In the genomic region with DNA sequence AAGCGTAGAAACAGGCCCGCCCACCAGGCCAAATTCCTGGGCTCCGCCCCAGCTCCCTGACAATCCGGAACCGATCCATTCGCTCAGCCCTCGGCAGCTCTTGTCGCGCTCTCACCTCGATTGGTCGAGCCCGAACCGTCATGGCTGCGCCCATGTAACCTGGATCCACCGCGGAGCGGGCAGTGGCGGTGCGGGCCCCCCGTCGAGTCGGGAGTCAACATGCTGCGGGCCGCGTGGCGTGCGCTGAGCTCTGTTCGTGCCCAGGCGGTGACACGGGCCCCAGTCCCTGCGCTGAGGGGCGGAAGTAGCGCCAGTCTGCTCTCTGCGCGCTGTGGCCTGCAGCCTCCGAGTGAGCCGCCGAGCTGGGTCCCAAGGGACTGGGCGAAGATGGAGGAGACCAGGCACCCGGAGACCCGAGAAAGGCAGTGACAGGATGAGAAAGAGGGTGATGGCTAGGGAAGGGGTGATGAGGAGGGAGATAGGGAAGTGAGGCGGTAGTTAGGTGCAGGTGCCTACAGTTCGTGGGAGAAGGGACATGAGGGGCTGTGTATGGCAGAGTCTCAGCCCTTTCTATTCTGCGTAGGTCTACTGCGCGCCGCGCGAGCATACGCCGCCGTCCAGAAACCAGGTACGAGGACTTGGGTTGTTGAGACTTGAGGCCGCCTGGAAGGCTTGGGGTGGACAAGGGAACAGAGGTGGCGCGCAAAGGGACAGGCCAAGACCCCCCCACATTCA, we compare ENCODE assay signal across 8 mouse cellular contexts. TPM values are rescaled to one million over a fixed set of nuclear protein-coding genes. Genes with fewer than 3 reads are reported as not detected.
DNase-seq lines count a peak whose midpoint lies in the region; ATAC-seq and TF ChIP-seq lines count a peak whose summit lies in the region.

Gene Mrps15, plus strand, starts transcription at position 75 of the 735 bp plus-strand sequence.

- no peak for TF ChIP-seq CTCF in CH12.LX (conservative IDR thresholded peaks at IDR 0.05 in 1 of 2, IDR thresholded peaks at IDR 0.05 in 1 of 2; ENCODE audit: low read depth in 2 of 2, low read length in 2 of 2)
- no peak for TF ChIP-seq CTCF in liver, postnatal 0 days (IDR thresholded peaks at IDR 0.05; ENCODE audit: low read depth)

- peak; percentile 76; the same call in 1 of the 2 replicates for TF ChIP-seq POLR2A in CH12.LX (IDR thresholded peaks at IDR 0.05; ENCODE audit: low read depth, low read length)

- H3K27ac ChIP-seq in CH12.LX (ENCODE audit: insufficient read depth, low read depth), result peak within 1 kb of the TSS; percentile 76
- H3K27ac ChIP-seq in forebrain, embryonic 10.5 days, result peak within 1 kb of the TSS; percentile 93
- H3K27ac ChIP-seq in heart, embryonic 15.5 days, result peak within 1 kb of the TSS; percentile 87
- peak within 1 kb of the TSS; percentile 72 for H3K27ac ChIP-seq in liver, postnatal 0 days (ENCODE audit: low read depth)
- peak within 1 kb of the TSS; percentile 66 for H3K27ac ChIP-seq in neural tube, embryonic 14.5 days (ENCODE audit: low read depth, low read length)

- TF ChIP-seq EP300 in CH12.LX (IDR thresholded peaks at IDR 0.05; ENCODE audit: low read length), result no peak
- TF ChIP-seq EP300 in liver, postnatal 0 days (IDR thresholded peaks at IDR 0.05; ENCODE audit: low read depth), result no peak

- H3K9me3 ChIP-seq in CH12.LX (replicated peaks; ENCODE audit: low read length), result no peaks in the 10 kb centered on the region
- H3K9me3 ChIP-seq in forebrain, embryonic 10.5 days, result no peaks in the 10 kb centered on the region
- H3K9me3 ChIP-seq in heart, embryonic 15.5 days (replicated peaks), result no peaks in the 10 kb centered on the region
- H3K9me3 ChIP-seq in liver, postnatal 0 days (ENCODE audit: low read length), result no peaks in the 10 kb centered on the region
- no peaks in the 10 kb centered on the region for H3K9me3 ChIP-seq in neural tube, embryonic 14.5 days (ENCODE audit: control insufficient read depth, low read length)

- under 1% methylated on average over 56 of the region's 56 CpGs for WGBS in forebrain, embryonic 10.5 days
- under 1% methylated on average over 56 of the region's 56 CpGs for WGBS in heart, embryonic 15.5 days
- under 1% methylated on average over 56 of the region's 56 CpGs for WGBS in liver, postnatal 0 days (ENCODE audit: insufficient replicate concordance)
- WGBS in neural tube, embryonic 14.5 days, result under 1% methylated on average over 56 of the region's 56 CpGs

- ATAC-seq in heart, embryonic 15.5 days (replicated peaks; ENCODE audit: insufficient number of reproducible peaks, insufficient read depth, low FRiP score, low read depth), result peak; percentile 87
- peak; percentile 98 for ATAC-seq in liver, postnatal 0 days
- ATAC-seq in neural tube, embryonic 14.5 days (ENCODE audit: low read depth), result peak; percentile 95

- in situ Hi-C loops in CH12.LX (cut with MboI; ENCODE audit: low pct_ligation_motif_present, low pct_unique_long_range_greater_than_20kb, low sequenced_read_pairs), result no loop called here

- peaks cover 3% of the 10 kb centered on the region; the same call in 1 of the 2 replicates for H3K79me2 ChIP-seq in CH12.LX (replicated peaks; ENCODE audit: control insufficient read depth, extremely low read depth, insufficient read depth, poor library complexity, severe bottlenecking)

- H3K4me1 ChIP-seq in CH12.LX (ENCODE audit: control insufficient read depth in 1 of 2, insufficient read depth in 2 of 2), result peaks cover 5 to 13% of the 10 kb centered on the region in 2 experiments
- H3K4me1 ChIP-seq in forebrain, embryonic 10.5 days, result peaks cover 21% of the 10 kb centered on the region
- peaks cover 10% of the 10 kb centered on the region for H3K4me1 ChIP-seq in heart, embryonic 15.5 days (replicated peaks)
- H3K4me1 ChIP-seq in liver, postnatal 0 days (ENCODE audit: insufficient read depth), result peaks cover 12% of the 10 kb centered on the region
- H3K4me1 ChIP-seq in neural tube, embryonic 14.5 days (ENCODE audit: control insufficient read depth, insufficient read depth, low read length), result peaks cover 8% of the 10 kb centered on the region

- peak within 1 kb of the TSS; percentile 72 for H3K4me2 ChIP-seq in CH12.LX (ENCODE audit: insufficient read depth, low read depth, poor library complexity, severe bottlenecking)
- peak within 1 kb of the TSS; percentile 94 for H3K4me2 ChIP-seq in heart, embryonic 15.5 days
- H3K4me2 ChIP-seq in liver, postnatal 0 days (ENCODE audit: low read depth, low read length), result peak within 1 kb of the TSS; percentile 95
- H3K4me2 ChIP-seq in neural tube, embryonic 14.5 days (ENCODE audit: low read depth, low read length), result peak within 1 kb of the TSS; percentile 93

- DNase-seq in CH12.LX (ENCODE audit: extremely low read depth), result peak; percentile 94
- DNase-seq in c-Kit-positive CD71-negative TER-119-negative erythroid progenitor cells, embryonic 14.5 days (ENCODE audit: low read depth), result peak; percentile 88
- peak; percentile 88 for DNase-seq in forebrain, embryonic 10.5 days (ENCODE audit: extremely low spot score, low spot score)
- DNase-seq in kidney, postnatal 25 days, result peak; percentile 89 to 94
- peak; percentile 89 for DNase-seq in liver, postnatal 0 days
- DNase-seq in testis, postnatal 10 days (ENCODE audit: low spot score), result peak; percentile 88

- no peak for TF ChIP-seq RAD21 in CH12.LX (IDR thresholded peaks at IDR 0.05; ENCODE audit: low read depth, low read length)

- H3K4me3 ChIP-seq in CH12.LX (replicated peaks in 1 of 3; ENCODE audit: low read depth in 2 of 3, low read length in 2 of 3, poor library complexity in 1 of 3), result peak within 1 kb of the TSS; percentile 71 to 99 (median 94)
- H3K4me3 ChIP-seq in forebrain, embryonic 10.5 days, result peak within 1 kb of the TSS; percentile 92
- peak within 1 kb of the TSS; percentile 92 for H3K4me3 ChIP-seq in heart, embryonic 15.5 days
- H3K4me3 ChIP-seq in liver, postnatal 0 days (ENCODE audit: low read depth, low read length), result peak within 1 kb of the TSS; percentile 65
- peak within 1 kb of the TSS; percentile 79 for H3K4me3 ChIP-seq in neural tube, embryonic 14.5 days (ENCODE audit: low read depth, low read length)

- peaks cover 1% of the 10 kb centered on the region for H3K27me3 ChIP-seq in CH12.LX (replicated peaks)
- no peaks in the 10 kb centered on the region for H3K27me3 ChIP-seq in forebrain, embryonic 10.5 days (ENCODE audit: poor library complexity, severe bottlenecking)
- no peaks in the 10 kb centered on the region for H3K27me3 ChIP-seq in heart, embryonic 15.5 days
- H3K27me3 ChIP-seq in liver, postnatal 0 days (ENCODE audit: insufficient read depth, low read length), result no peaks in the 10 kb centered on the region
- H3K27me3 ChIP-seq in neural tube, embryonic 14.5 days (ENCODE audit: control insufficient read depth, insufficient read depth, low read length), result no peaks in the 10 kb centered on the region

- dilution Hi-C loops in CH12.LX (cut with MboI; ENCODE audit: extremely low pct_ligation_motif_present, extremely low pct_unique_long_range_greater_than_20kb, low sequenced_read_pairs), result no loop called here

- H3K9ac ChIP-seq in CH12.LX (ENCODE audit: insufficient read depth, low read depth), result peak within 1 kb of the TSS; percentile 70
- peak within 1 kb of the TSS; percentile 91 for H3K9ac ChIP-seq in heart, embryonic 15.5 days
- peak within 1 kb of the TSS; percentile 65 for H3K9ac ChIP-seq in liver, postnatal 0 days (replicated peaks)
- H3K9ac ChIP-seq in neural tube, embryonic 14.5 days (replicated peaks; ENCODE audit: low read depth, low read length), result peak within 1 kb of the TSS; percentile 59

- peaks cover 17 to 34% of the 10 kb centered on the region in 2 experiments for H3K36me3 ChIP-seq in CH12.LX (replicated peaks in 1 of 2; ENCODE audit: control insufficient read depth in 1 of 2, insufficient read depth in 1 of 2, low read length in 1 of 2)
- peaks cover 30% of the 10 kb centered on the region for H3K36me3 ChIP-seq in forebrain, embryonic 10.5 days (replicated peaks)
- peaks cover 13% of the 10 kb centered on the region; the same call in 1 of the 2 replicates for H3K36me3 ChIP-seq in heart, embryonic 15.5 days
- H3K36me3 ChIP-seq in liver, postnatal 0 days (replicated peaks; ENCODE audit: insufficient read depth, low read length), result peaks cover 18% of the 10 kb centered on the region
- H3K36me3 ChIP-seq in neural tube, embryonic 14.5 days (ENCODE audit: control insufficient read depth, insufficient read depth, low read length), result peaks cover 8% of the 10 kb centered on the region

TF ChIP-seq in CH12.LX, 34 proteins besides CTCF, POLR2A, EP300 and RAD21 (continues in another document):
- TF ChIP-seq MAFK (IDR thresholded peaks at IDR 0.05; ENCODE audit: insufficient replicate concordance, low read length) (no peak), MXI1 (IDR thresholded peaks at IDR 0.05; ENCODE audit: low read depth, low read length) (peak; percentile 87), SIN3A (IDR thresholded peaks at IDR 0.05; ENCODE audit: low read length) (peak; percentile 96), CHD1 (IDR thresholded peaks at IDR 0.05; ENCODE audit: low read depth, low read length) (no peak), SMC3 (IDR thresholded peaks at IDR 0.05; ENCODE audit: low read depth, low read length) (no peak), BHLHE40 (IDR thresholded peaks at IDR 0.05; ENCODE audit: low read depth, low read length) (no peak), JUN (IDR thresholded peaks at IDR 0.05; ENCODE audit: insufficient read depth, low read depth, low read length) (no peak), RCOR1 (conservative IDR thresholded peaks at IDR 0.05; ENCODE audit: low read depth, low read length) (no peak), ETS1 (conservative IDR thresholded peaks at IDR 0.05; ENCODE audit: low read depth, low read length) (no peak; the same call in 1 of the 2 replicates), PAX5 (IDR thresholded peaks at IDR 0.05; ENCODE audit: low read length) (no peak), KAT2A (IDR thresholded peaks at IDR 0.05; ENCODE audit: insufficient replicate concordance, low read length) (peak; percentile 92; the same call in 1 of the 2 replicates), POLR2AphosphoS2 (IDR thresholded peaks at IDR 0.05; ENCODE audit: low read depth, low read length) (peak; percentile 56; the same call in 1 of the 2 replicates), ZMIZ1 (IDR thresholded peaks at IDR 0.05; ENCODE audit: low read depth, low read length) (peak; percentile 56; the same call in 1 of the 2 replicates), USF1 (IDR thresholded peaks at IDR 0.05; ENCODE audit: low read depth, low read length) (no peak), NRF1 (IDR thresholded peaks at IDR 0.05; ENCODE audit: low read depth, low read length) (peak; percentile 74)

RNA-seq across cellular contexts. Expression of gene Mrps15, which starts in this region (rescaled TPM):
- total RNA-seq in CH12.LX (2012; rRNA removed) (89.6 and 91.3 TPM in 2 replicates), CH12.LX (2014; rRNA removed) (99.6 and 102 TPM in 2 replicates)
- 101 and 113 TPM in 2 replicates for polyA plus RNA-seq in CH12.LX (2012; ENCODE audit: insufficient read length, low read depth)
- polyA plus RNA-seq in forebrain, embryonic 10.5 days (2016; fragmentation: Nextera tagmentation; extraction: Ambion mirVana), result 136 and 151 TPM in 2 replicates
- 120 and 137 TPM in 2 replicates for polyA plus RNA-seq in heart, embryonic 15.5 days (2015; fragmentation: Nextera tagmentation; extraction: Ambion mirVana)
- 57.2 and 58.1 TPM in 2 replicates for polyA plus RNA-seq in liver, postnatal 0 days (2015; fragmentation: Nextera tagmentation; extraction: Ambion mirVana)
- polyA plus RNA-seq in neural tube, embryonic 14.5 days (2014; fragmentation: Nextera tagmentation; extraction: Ambion mirVana), result 127 and 137 TPM in 2 replicates

Comparison
In these comparisons a context has a peak if more than half of its experiments do, and no peak if none do; other contexts are left out.
1. Peak in every context shown above with its lines: DNase-seq, ATAC-seq, H3K4me3 ChIP-seq and H3K27ac ChIP-seq.